Mouse (Mus musculus) kidney, embryonic 15.5 days (tissue): ENCODE results near the gene Tipin. TPM values are rescaled to one million over a fixed set of nuclear protein-coding genes. Genes with fewer than 3 reads are reported as not detected.

Source experiments
- polyA plus RNA-seq: library from polyadenylated mRNA; unstranded; fragments of >200 nt; fragmentation: Nextera tagmentation; extraction: Ambion mirVana; gene quantifications from 2 replicates; pipeline ENCODE4 v1.2.1, GENCODE M21; 2015

The Tipin gene
- polyA plus RNA-seq, 1 experiment from 2014 or later: 252 TPM

Other genes starting within 250 kb of the Tipin start
- gene Lctl, start 164.4 kb upstream of the Tipin start, polyA plus RNA-seq: 0.16 and 0.51 TPM in 2 replicates
- gene Zwilch, start 108.5 kb upstream of the Tipin start, polyA plus RNA-seq: 26.3 and 29.1 TPM in 2 replicates
- gene Rpl4, start 108.2 kb upstream of the Tipin start, polyA plus RNA-seq: 1,178 and 1,188 TPM in 2 replicates
- gene Snapc5, start 102.3 kb upstream of the Tipin start, polyA plus RNA-seq: 34.3 and 35.6 TPM in 2 replicates
- gene Uchl4, start 46.4 kb upstream of the Tipin start, polyA plus RNA-seq: 2.9 and 3.0 TPM in 2 replicates
- 80.4 and 81.7 TPM in 2 replicates for gene Map2k1, start 27.9 kb upstream of the Tipin start, polyA plus RNA-seq
- gene Dis3l, start 59.7 kb downstream of the Tipin start, polyA plus RNA-seq: 21.6 and 22.5 TPM in 2 replicates
- gene Megf11, start 104.0 kb downstream of the Tipin start, polyA plus RNA-seq: 3.9 and 4.0 TPM in 2 replicates